Mouse (Mus musculus) cerebellum, postnatal 25 days (tissue): ENCODE results near the gene Nab2.
A peak's percentile ranks its signal among the peaks of the same experiment; 100 is the strongest.

Experiments used
- DNase-seq, 2 experiments: peaks; one replicate each; pipeline ENCODE4 v3.0.0; 2021; ENCODE audit warnings: mixed read lengths in 2 of 2

Nab2 gene

DNA sequence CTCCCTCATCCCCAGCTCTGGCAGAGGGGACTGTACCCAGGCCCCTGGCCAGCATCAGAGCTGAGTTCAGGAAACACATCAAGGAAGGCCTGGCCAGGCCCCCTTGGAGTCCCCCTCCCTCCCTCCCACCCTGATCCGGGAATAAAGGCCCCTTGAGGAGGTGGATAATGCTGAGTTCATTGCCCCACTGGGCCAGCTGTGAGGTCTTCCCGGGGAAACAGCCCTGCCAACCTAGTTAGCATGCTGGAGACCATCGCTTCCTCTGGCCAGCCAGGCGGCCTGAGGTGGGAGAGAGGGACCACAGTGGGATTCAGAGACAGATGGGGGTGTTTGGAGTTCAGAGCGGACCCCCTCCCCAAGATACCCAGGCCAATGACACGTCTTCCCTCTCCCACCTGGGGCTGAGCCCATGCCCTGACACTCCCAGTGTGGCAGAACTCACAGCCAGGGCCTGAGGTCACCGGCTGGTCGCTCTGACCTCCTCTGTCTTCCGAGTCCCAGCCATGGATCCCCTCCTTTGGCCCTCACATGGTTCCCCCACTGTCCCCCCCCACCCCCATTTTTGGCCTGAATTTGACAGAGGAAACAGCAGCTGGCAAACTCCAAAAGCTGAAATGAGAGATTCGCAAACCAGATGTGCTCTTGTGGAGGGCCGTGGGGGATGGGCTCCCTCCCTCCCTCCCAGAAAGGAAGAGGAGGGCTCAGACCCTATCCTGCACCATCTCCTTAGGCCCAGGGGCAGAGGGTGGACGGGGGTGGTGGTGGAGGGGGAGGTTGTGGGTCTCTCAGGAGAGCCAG, 53.9 kb downstream of the Nab2 start:
- DNase-seq, result peak in 1 of 2 experiments; percentile 41

DNA sequence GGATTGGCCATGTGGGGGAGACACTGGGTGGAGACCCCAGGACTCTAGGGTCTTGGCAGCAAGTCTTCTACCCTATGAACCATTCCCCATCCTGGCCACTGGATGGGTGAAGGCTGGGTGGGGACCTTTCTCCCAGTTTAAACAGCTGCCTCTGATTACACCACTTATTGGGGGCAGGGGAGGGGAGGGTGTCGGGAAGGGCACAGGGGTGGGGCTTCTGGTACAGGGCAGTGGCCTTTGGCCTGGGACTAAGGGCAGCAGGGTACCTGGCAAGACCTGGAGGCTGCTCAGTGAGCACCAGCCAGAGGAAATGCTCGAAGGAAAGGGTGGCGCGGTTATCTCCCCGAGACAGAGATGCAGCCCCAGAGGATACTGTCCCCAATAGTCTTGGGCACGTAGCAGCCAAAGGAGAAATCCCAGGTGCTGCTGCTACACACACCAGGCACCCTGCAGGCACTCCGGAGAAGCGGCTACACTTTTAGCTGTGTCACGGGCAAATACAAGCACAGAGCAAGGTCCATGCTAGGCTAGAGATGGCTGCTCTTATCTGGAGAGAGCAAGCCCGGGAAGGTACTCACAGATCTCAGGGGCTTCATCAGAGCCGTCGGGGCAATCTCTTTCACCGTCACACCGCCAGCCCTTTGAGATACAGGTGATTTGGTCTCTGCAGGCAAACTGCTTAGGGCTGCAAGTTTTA, 56.1 kb downstream of the Nab2 start:
- no peak for DNase-seq
